24 mouse cellular contexts compared by ENCODE assay signal in the genomic region with DNA sequence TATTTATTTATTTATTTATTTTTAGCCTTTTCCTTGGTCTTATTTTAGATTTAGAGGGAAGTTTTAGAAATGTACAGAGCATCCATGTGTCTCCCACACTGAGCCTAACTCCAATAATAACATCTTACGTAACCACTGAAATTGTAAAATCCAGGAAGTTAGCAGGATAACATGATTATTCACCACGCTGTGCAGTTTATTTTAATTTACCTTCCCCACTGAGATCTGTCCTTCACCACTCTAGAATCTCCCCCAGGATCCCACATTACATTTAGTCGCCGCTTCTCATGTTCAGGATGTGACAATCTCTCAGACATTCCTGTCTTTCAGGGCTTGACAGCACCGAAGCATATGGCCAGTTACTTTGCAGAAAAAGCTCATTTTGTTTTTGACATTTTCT.
DNase-seq lines count a peak whose midpoint lies in the region; ATAC-seq lines count a peak whose summit lies in the region.
"Had no signal": no experiment of that assay in that cellular context is flagged by ENCODE, and none has a peak within 500 bp of the region (broad histone marks: within the 10 kb centered on the region; RNA-seq: fewer than 3 reads in every experiment).

No protein-coding gene starts in this region.

- intact Hi-C loops in left cerebral cortex, postnatal 4 days (cut with DNase I): no loop called here

- peak; percentile 12 to 43 for DNase-seq in frontal cortex, postnatal 36 days (ENCODE audit: low spot score in 2 of 2)
- no peak for DNase-seq in frontal cortex, postnatal 10 days (ENCODE audit: low spot score in 2 of 2)
- peak; percentile 23 for DNase-seq in left cerebral cortex, adult 11 months (ENCODE audit: low spot score)
- DNase-seq in left cerebral cortex, postnatal 4 days: no peak
- peak; percentile 62 for DNase-seq in brain, adult 2 months (ENCODE audit: low read depth, low spot score)
- DNase-seq in right cerebral cortex, postnatal 25 days: peak; percentile 8
- DNase-seq: adrenal gland, postnatal 10 days; cerebellum, adult 11-12 months; cerebellum, adult 9-11 months; gastrocnemius, adult 2 months; gastrocnemius, postnatal 36 days; heart, adult 2 months; kidney, adult 11 months; kidney, postnatal 14 days; liver, embryonic 13.5 days; lung, adult 18-20 months; lung, postnatal 4 days; spleen, adult 18-20 months; thymus, adult 2 months; thymus, postnatal 36 days had no signal

- ATAC-seq in inflammation-experienced regulatory T-cells, adult 6 months: no peak
- ATAC-seq: forebrain, embryonic 15.5 days; lung, postnatal 0 days; Patski had no signal

Comparison
In these comparisons a context has a peak if more than half of its experiments do, and no peak if none do; other contexts are left out.
1. DNase-seq: peak in frontal cortex, postnatal 36 days (2 of 2), left cerebral cortex, adult 11 months (single experiment), brain, adult 2 months (single experiment) and right cerebral cortex, postnatal 25 days (single experiment); none in frontal cortex, postnatal 10 days (0 of 2) and left cerebral cortex, postnatal 4 days (single experiment).